Mouse (Mus musculus) hindbrain, postnatal 0 days (tissue): Measurements from ENCODE around the gene Susd3. TPM values are rescaled to one million over a fixed set of nuclear protein-coding genes. Genes with fewer than 3 reads are reported as not detected.

ENCODE experiments used
- ATAC-seq: fragments of 200-750 bp; cut with Nextera tagmentation; 2 replicates; pipeline ENCODE4 v1.8.0; 2017; ENCODE audit warnings: mild to moderate bottlenecking, moderate TSS enrichment, moderate library complexity
- DNase-seq: peaks from one replicate; pipeline ENCODE4 v3.0.0-alpha.2; 2015; ENCODE audit warnings: low spot score
- H3K27ac ChIP-seq: fragments of 300-500 bp; sonication (generic); 2 replicates; pipeline ENCODE4 v1.5.1; 2014; ENCODE audit warnings: mild to moderate bottlenecking
- H3K27me3 ChIP-seq: fragments of 300-500 bp; sonication (generic); 2 replicates; pipeline ENCODE4 v1.6.1; 2014; ENCODE audit warnings: low read length, mixed read lengths; ENCODE audit not compliant: insufficient read depth
- H3K36me3 ChIP-seq: fragments of 300-500 bp; sonication (generic); 2 replicates; pipeline ENCODE4 v1.6.1; 2014; ENCODE audit warnings: low read length, mixed read lengths; ENCODE audit not compliant: insufficient read depth
- H3K4me1 ChIP-seq: fragments of 300-500 bp; sonication (generic); 2 replicates; pipeline ENCODE4 v1.6.1; 2014; ENCODE audit warnings: antibody characterized with exemption, low read length, mixed read lengths; ENCODE audit not compliant: insufficient read depth
- H3K4me2 ChIP-seq: fragments of 300-500 bp; sonication (generic); 2 replicates; pipeline ENCODE4 v1.6.1; 2014; ENCODE audit warnings: low read depth, mild to moderate bottlenecking, low read length, moderate library complexity, mixed read lengths
- H3K4me3 ChIP-seq: fragments of 300-500 bp; sonication (generic); 2 replicates; pipeline ENCODE4 v1.5.1; 2014; ENCODE audit warnings: low read length
- H3K9ac ChIP-seq: fragments of 300-500 bp; sonication (generic); replicated peaks from 2 replicates; pipeline ENCODE4 v1.6.1; 2014; ENCODE audit warnings: mild to moderate bottlenecking, low read length, moderate library complexity, mixed read lengths
- H3K9me3 ChIP-seq: fragments of 300-500 bp; sonication (generic); 2 replicates; pipeline ENCODE4 v1.6.1; 2016; ENCODE audit warnings: low read length, mixed read lengths
- CTCF ChIP-seq: IDR thresholded peaks from 2 replicates; pipeline ENCODE4 v1.5.1; 2016; ENCODE audit warnings: antibody characterized with exemption, control low read depth, low read depth
- WGBS: fragments of 180-500 bp; shearing (Covaris S2); extraction: QIAGEN DNeasy Blood & Tissue Kit; methylation state at CpG from one replicate; pipeline ENCODE4 v1.1.7; 2014; 5-methylcytosine and 5-hydroxymethylcytosine counted together
- polyA plus RNA-seq: library from polyadenylated mRNA; unstranded; fragments of >200 nt; fragmentation: Nextera tagmentation; extraction: Ambion mirVana; gene quantifications from 2 replicates; pipeline ENCODE4 v1.2.1, GENCODE M21; 2015
- total RNA-seq: library from RNA; depleted of rRNA; stranded (reverse); fragments of >200 nt; gene quantifications from 2 replicates; pipeline ENCODE4 v1.2.3, GENCODE M21; 2014

Susd3 gene
- total and polyA plus RNA-seq, 2 experiments from 2014 or later: 0.93 to 2.0 TPM

- Histone ChIP-seq H3K36me3 (no peaks in the 10 kb centered on the region), H3K27ac (peak within 1 kb of the TSS; percentile 59), H3K4me3 (peak within 1 kb of the TSS; percentile 65), H3K27me3 (no peaks in the 10 kb centered on the region), H3K4me2 (peak within 1 kb of the TSS; percentile 90), H3K9ac (peak within 1 kb of the TSS; percentile 68), H3K4me1 (peaks cover 28% of the 10 kb centered on the region), H3K9me3 (no peaks in the 10 kb centered on the region)
- peak; percentile 94 for DNase-seq
- WGBS: under 1% methylated on average over 69 of the region's 78 CpGs
- ATAC-seq: peak; percentile 87
- no peak for TF ChIP-seq CTCF
Observed at GRCm38 (mm10) chr13:49215504-49216219, 32.8 kb downstream of the Susd3 start, which contains the start of gene Card19. TSS of gene Card19 (minus strand) at chr13:49216037.

- Histone ChIP-seq H3K9ac (peak overlapping the region; percentile 68), H3K4me3 (peak overlapping the region; percentile 65), H3K4me1 (peaks cover 28% of the 10 kb centered on the region), H3K27ac (peak overlapping the region; percentile 59; the same call in 1 of the 2 replicates), H3K36me3 (no peaks in the 10 kb centered on the region), H3K27me3 (no peaks in the 10 kb centered on the region), H3K9me3 (no peaks in the 10 kb centered on the region), H3K4me2 (peak overlapping the region; percentile 90)
- DNase-seq (no peak), ATAC-seq (no peak)
- TF ChIP-seq CTCF: no peak
- whole genome bisulfite sequencing: 13% methylated on average over 5 of the region's 5 CpGs
Observed at GRCm38 (mm10) chr13:49215128-49215503, 33.4 kb downstream of the Susd3 start.

GRCm38 (mm10) chr13:49214454-49214853, 34.1 kb downstream of the Susd3 start:
- ATAC-seq (no peak), DNase-seq (peak; percentile 32)
- H3K27ac ChIP-seq: no peak overlapping the region
- H3K4me1 ChIP-seq: peaks cover 28% of the 10 kb centered on the region
- H3K36me3 ChIP-seq: no peaks in the 10 kb centered on the region
- H3K4me3 ChIP-seq: no peak overlapping the region
- peak overlapping the region; percentile 68; the same call in 1 of the 2 replicates for H3K9ac ChIP-seq
- WGBS: 56% methylated on average over 3 of the region's 3 CpGs
- H3K9me3 ChIP-seq: no peaks in the 10 kb centered on the region
- no peaks in the 10 kb centered on the region for H3K27me3 ChIP-seq
- H3K4me2 ChIP-seq: peak overlapping the region; percentile 90
- no peak for TF ChIP-seq CTCF

GRCm38 (mm10) chr13:49213531-49213932, 35.0 kb downstream of the Susd3 start:
- H3K4me3 ChIP-seq: no peak overlapping the region
- TF ChIP-seq CTCF: no peak
- no peaks in the 10 kb centered on the region for H3K36me3 ChIP-seq
- H3K9me3 ChIP-seq: no peaks in the 10 kb centered on the region
- WGBS: 36% methylated on average over 4 of the region's 4 CpGs
- peak overlapping the region; percentile 3; the same call in 1 of the 2 replicates for H3K4me2 ChIP-seq
- H3K9ac ChIP-seq: no peak overlapping the region; the same call in 1 of the 2 replicates
- peaks cover 28% of the 10 kb centered on the region for H3K4me1 ChIP-seq
- H3K27me3 ChIP-seq: no peaks in the 10 kb centered on the region
- no peak for ATAC-seq
- peak overlapping the region; percentile 48; the same call in 1 of the 2 replicates for H3K27ac ChIP-seq
- peak; percentile 7 for DNase-seq

GRCm38 (mm10) chr13:49212711-49213500, 35.6 kb downstream of the Susd3 start:
- H3K36me3 ChIP-seq: no peaks in the 10 kb centered on the region
- TF ChIP-seq CTCF: no peak
- no peak for ATAC-seq
- H3K4me2 ChIP-seq: peak overlapping the region; percentile 3; the same call in 1 of the 2 replicates
- no peak for DNase-seq
- H3K27me3 ChIP-seq: no peaks in the 10 kb centered on the region
- 79% methylated on average over 4 of the region's 4 CpGs for WGBS
- H3K27ac ChIP-seq: no peak overlapping the region
- no peak overlapping the region for H3K4me3 ChIP-seq
- no peak overlapping the region for H3K9ac ChIP-seq
- H3K4me1 ChIP-seq: peaks cover 28% of the 10 kb centered on the region
- H3K9me3 ChIP-seq: no peaks in the 10 kb centered on the region

- Histone ChIP-seq H3K4me1 (peaks cover 16% of the 10 kb centered on the region), H3K4me2 (no peak overlapping the region), H3K9ac (no peak overlapping the region), H3K4me3 (no peak overlapping the region), H3K36me3 (no peaks in the 10 kb centered on the region), H3K27me3 (no peaks in the 10 kb centered on the region), H3K9me3 (no peaks in the 10 kb centered on the region), H3K27ac (no peak overlapping the region)
- no peak for DNase-seq
- 64% methylated on average over 7 of the region's 7 CpGs for WGBS
- TF ChIP-seq CTCF: no peak
- no peak for ATAC-seq
Observed at GRCm38 (mm10) chr13:49209306-49209705, 39.2 kb downstream of the Susd3 start.
